Mouse (Mus musculus): Measurements from ENCODE around the gene Calcb. TPM values are rescaled to one million over a fixed set of nuclear protein-coding genes. Genes with fewer than 3 reads are reported as not detected.

Calcb gene
- polyA plus RNA-seq, 1 experiment from 2014 or later: not detected

DNA sequence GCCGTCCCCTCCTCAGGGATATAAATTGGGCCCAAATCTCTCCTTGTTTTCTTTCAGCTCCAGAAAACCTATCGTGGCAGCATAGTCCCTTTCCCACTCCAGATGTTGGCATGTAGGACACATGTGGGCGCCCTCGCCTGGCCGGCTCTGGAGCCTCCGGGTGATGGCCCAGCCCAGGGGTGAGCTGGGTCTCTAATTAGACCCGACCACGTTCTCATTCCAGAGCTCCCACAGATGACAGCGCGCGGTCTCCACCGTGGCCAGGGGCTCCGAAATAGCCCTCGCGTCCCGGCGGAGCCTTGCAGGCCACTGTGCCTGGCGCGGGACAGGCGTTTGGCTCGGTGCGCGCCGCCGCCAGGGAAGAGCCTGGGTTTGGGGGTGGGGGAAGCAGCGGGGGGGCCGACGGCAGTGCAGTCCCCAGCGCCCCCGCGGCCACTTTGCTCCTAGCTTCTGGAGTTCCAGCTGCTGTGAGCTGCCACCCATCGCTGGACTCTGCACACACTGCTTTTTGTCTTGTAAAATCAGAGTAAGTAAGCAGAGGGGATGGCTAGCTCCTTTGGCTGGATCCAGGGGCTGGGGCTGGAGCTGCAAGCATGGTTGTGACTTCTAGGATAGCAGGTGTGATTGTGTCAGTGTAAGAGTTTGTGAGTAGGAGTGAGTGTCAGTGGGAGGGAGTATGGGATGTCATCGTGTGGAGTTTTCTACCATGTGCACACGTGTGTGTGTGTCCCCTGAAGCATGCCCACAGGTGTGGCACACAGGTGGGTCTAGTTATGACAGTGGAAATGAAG is 27.2 kb downstream of the Calcb start:
- Histone ChIP-seq H3K9ac (replicated peaks; ENCODE audit: low read depth, low read length) (peak overlapping the region; percentile 20), H3K4me2 (ENCODE audit: low read length) (peak overlapping the region; percentile 56), H3K27me3 (replicated peaks; ENCODE audit: control insufficient read depth, insufficient read depth, low read length) (no peaks in the 10 kb centered on the region; the same call in 1 of the 2 replicates), H3K4me1 (replicated peaks; ENCODE audit: control insufficient read depth, insufficient read depth, low read length) (peaks cover 5% of the 10 kb centered on the region), H3K9me3 (ENCODE audit: control insufficient read depth, low read length) (no peaks in the 10 kb centered on the region), H3K4me3 (replicated peaks; ENCODE audit: low read length) (peak overlapping the region; percentile 39), H3K27ac (ENCODE audit: low read length) (no peak overlapping the region), H3K36me3 (ENCODE audit: control insufficient read depth, insufficient read depth) (no peaks in the 10 kb centered on the region)
- WGBS: 6% methylated on average over 34 of the region's 34 CpGs
- no peak for ATAC-seq

DNA sequence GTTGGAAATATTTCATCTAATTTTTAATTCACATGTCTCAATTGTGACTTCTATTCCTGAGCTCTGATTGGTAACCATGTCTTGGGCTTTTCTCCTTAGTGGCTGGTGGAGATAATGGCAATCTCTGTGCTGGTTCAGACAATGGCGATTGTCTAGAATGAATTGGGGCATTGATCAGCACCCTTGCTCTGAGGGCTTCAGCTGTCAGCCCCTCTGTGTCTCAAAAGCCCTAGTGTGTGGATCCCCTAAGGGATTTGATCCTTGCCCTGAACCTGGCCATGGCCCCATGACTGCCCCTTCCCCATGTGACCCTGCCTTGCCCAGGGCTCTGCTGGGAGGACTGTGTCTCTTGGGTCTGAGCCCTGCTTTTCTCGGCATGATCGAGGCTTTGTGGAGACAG is 29.2 kb downstream of the Calcb start:
- no peaks in the 10 kb centered on the region for H3K36me3 ChIP-seq (ENCODE audit: control insufficient read depth, insufficient read depth)
- H3K4me3 ChIP-seq (replicated peaks; ENCODE audit: low read length): no peak overlapping the region
- no peaks in the 10 kb centered on the region; the same call in 1 of the 2 replicates for H3K27me3 ChIP-seq (replicated peaks; ENCODE audit: control insufficient read depth, insufficient read depth, low read length)
- H3K4me2 ChIP-seq (ENCODE audit: low read length): no peak overlapping the region
- ATAC-seq: no peak
- no peak overlapping the region for H3K27ac ChIP-seq (ENCODE audit: low read length)
- WGBS: 56% methylated on average over 3 of the region's 3 CpGs
- peaks cover 5% of the 10 kb centered on the region for H3K4me1 ChIP-seq (replicated peaks; ENCODE audit: control insufficient read depth, insufficient read depth, low read length)
- H3K9me3 ChIP-seq (ENCODE audit: control insufficient read depth, low read length): no peaks in the 10 kb centered on the region
- H3K9ac ChIP-seq (replicated peaks; ENCODE audit: low read depth, low read length): no peak overlapping the region

DNA sequence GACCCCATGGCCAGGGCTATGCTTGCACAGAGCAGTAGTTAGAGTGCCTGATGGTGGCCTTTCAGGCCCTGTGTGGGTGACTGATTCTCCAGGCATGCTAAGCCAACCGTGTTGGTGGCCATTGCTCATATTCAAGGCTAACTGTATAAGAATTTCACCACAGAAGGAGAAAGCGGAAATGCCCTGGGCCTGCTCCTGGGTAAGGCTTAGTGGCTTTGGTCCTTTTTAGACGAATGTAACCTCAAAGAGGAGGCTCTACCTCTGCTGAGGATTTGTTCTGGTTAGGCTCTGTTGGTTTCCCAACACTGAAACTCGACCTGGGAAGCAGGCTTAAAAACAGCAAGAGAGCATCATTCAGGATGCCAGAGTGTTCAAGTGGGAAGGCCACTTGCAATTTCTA is 29.8 kb downstream of the Calcb start:
- no peaks in the 10 kb centered on the region; the same call in 1 of the 2 replicates for H3K27me3 ChIP-seq (replicated peaks; ENCODE audit: control insufficient read depth, insufficient read depth, low read length)
- H3K9ac ChIP-seq (replicated peaks; ENCODE audit: low read depth, low read length): no peak overlapping the region
- no peak overlapping the region for H3K4me2 ChIP-seq (ENCODE audit: low read length)
- H3K4me3 ChIP-seq (replicated peaks; ENCODE audit: low read length): no peak overlapping the region
- no peaks in the 10 kb centered on the region for H3K9me3 ChIP-seq (ENCODE audit: control insufficient read depth, low read length)
- H3K27ac ChIP-seq (ENCODE audit: low read length): no peak overlapping the region
- 66% methylated on average over 4 of the region's 4 CpGs for WGBS
- H3K4me1 ChIP-seq (replicated peaks; ENCODE audit: control insufficient read depth, insufficient read depth, low read length): peaks cover 5% of the 10 kb centered on the region
- no peaks in the 10 kb centered on the region for H3K36me3 ChIP-seq (ENCODE audit: control insufficient read depth, insufficient read depth)
- ATAC-seq: no peak

DNA sequence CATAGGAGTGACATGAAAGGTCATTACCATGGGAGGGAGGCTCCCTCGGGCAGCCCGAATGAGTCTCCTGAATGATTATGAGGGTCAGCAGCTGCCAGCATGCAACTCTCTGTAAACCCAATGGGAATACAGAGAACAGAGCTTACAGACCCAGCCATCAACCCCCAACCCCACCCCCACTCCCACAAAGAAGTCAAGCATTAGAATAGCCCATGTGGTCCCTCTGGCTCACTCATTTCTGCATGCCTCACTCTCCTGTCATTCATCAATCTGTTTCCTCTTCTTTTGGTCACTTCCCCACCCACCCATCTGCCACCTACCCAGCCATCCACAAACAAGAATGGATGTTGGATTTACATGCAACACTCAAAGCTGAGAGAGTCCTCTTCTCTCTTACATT is 35.0 kb downstream of the Calcb start:
- 79% methylated on average over 2 of the region's 2 CpGs for WGBS
- H3K4me1 ChIP-seq (replicated peaks; ENCODE audit: control insufficient read depth, insufficient read depth, low read length): no peaks in the 10 kb centered on the region
- H3K9ac ChIP-seq (replicated peaks; ENCODE audit: low read depth, low read length): no peak overlapping the region
- no peak overlapping the region for H3K4me3 ChIP-seq (replicated peaks; ENCODE audit: low read length)
- H3K27ac ChIP-seq (ENCODE audit: low read length): no peak overlapping the region
- no peak overlapping the region for H3K4me2 ChIP-seq (ENCODE audit: low read length)
- H3K9me3 ChIP-seq (ENCODE audit: control insufficient read depth, low read length): no peaks in the 10 kb centered on the region
- H3K36me3 ChIP-seq (ENCODE audit: control insufficient read depth, insufficient read depth): no peaks in the 10 kb centered on the region
- H3K27me3 ChIP-seq (replicated peaks; ENCODE audit: control insufficient read depth, insufficient read depth, low read length): no peaks in the 10 kb centered on the region
- ATAC-seq: 0 out of 2 replicates have a peak, but pooled peaks have one; percentile 18

DNA sequence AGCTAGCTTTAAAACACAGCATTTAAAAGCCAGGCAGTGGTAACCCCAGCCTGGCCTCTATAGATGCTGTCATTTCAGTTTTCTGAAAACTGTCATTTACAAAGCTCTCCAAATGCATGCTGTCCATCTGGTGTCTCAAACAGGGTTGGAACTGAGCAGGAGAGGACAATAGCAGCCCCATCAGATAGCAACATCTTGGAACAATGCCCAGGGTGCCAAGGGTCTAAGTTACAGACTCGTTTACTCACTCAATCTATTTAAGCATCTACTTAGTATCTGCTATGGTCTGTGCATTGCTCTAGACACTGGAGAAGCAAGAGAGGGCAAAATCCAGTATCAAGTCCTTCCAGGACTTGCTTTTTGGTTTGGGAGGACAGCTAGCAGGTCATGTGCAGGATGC is 35.8 kb downstream of the Calcb start:
- no peak overlapping the region for H3K9ac ChIP-seq (replicated peaks; ENCODE audit: low read depth, low read length)

DNA sequence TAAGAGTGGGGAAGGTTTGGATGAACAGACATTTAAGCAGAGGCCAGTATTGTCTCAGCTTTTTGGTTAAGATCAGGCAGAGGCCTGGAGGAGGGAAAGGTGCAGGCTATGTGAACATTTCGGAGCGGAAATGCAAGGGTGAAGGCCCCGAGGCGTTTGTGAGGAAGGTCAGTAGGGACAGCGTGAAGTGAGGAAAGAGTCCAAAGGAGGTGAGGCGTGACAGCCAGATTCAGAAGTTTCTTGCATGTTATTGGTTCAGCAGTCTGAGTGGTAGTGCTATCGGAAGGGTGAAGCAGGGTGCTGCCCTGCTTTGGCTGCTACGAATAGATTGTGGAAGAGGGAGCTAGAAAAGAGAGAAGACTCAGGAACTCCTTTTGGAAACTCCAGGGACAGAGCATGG is 36.2 kb downstream of the Calcb start:
- Histone ChIP-seq H3K4me1 (replicated peaks; ENCODE audit: control insufficient read depth, insufficient read depth, low read length) (no peaks in the 10 kb centered on the region), H3K9ac (replicated peaks; ENCODE audit: low read depth, low read length) (no peak overlapping the region), H3K4me3 (replicated peaks; ENCODE audit: low read length) (no peak overlapping the region), H3K27ac (ENCODE audit: low read length) (no peak overlapping the region), H3K9me3 (ENCODE audit: control insufficient read depth, low read length) (no peaks in the 10 kb centered on the region), H3K27me3 (replicated peaks; ENCODE audit: control insufficient read depth, insufficient read depth, low read length) (no peaks in the 10 kb centered on the region), H3K4me2 (ENCODE audit: low read length) (no peak overlapping the region), H3K36me3 (ENCODE audit: control insufficient read depth, insufficient read depth) (no peaks in the 10 kb centered on the region)
- no peak for ATAC-seq
- WGBS: 93% methylated on average over 8 of the region's 8 CpGs

More for the DNA sequence above, 35.8 kb downstream of the Calcb start:
- H3K36me3 ChIP-seq (ENCODE audit: control insufficient read depth, insufficient read depth): no peaks in the 10 kb centered on the region
- H3K4me2 ChIP-seq (ENCODE audit: low read length): no peak overlapping the region
- 4% methylated on average over 1 of the region's 1 CpGs for WGBS
- H3K9me3 ChIP-seq (ENCODE audit: control insufficient read depth, low read length): no peaks in the 10 kb centered on the region
- ATAC-seq: no peak
- no peaks in the 10 kb centered on the region for H3K27me3 ChIP-seq (replicated peaks; ENCODE audit: control insufficient read depth, insufficient read depth, low read length)
- H3K27ac ChIP-seq (ENCODE audit: low read length): no peak overlapping the region
- no peaks in the 10 kb centered on the region for H3K4me1 ChIP-seq (replicated peaks; ENCODE audit: control insufficient read depth, insufficient read depth, low read length)
- no peak overlapping the region for H3K4me3 ChIP-seq (replicated peaks; ENCODE audit: low read length)

DNA sequence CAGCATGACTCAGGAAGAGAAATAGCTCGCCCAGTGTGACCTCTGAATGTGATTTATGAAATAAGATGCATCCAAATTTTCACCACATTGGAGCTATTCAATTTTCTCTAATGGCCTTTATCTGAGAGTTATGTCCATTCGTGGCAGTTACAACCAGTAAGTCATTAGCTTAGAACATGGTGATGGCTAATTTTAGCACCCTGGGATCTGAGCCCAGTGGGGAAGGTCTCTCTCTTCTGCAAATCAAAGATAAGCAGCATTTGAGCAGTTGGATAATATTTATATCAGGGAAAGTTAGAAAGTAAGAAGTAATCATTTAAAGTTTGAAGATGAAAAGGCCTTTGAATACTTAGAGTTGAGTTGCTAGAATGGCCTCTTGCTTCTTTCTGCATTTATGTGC is 44.2 kb downstream of the Calcb start:
- H3K4me3 ChIP-seq (replicated peaks; ENCODE audit: low read length): no peak overlapping the region
- no peaks in the 10 kb centered on the region for H3K36me3 ChIP-seq (ENCODE audit: control insufficient read depth, insufficient read depth)
- H3K4me2 ChIP-seq (ENCODE audit: low read length): no peak overlapping the region
- no peaks in the 10 kb centered on the region for H3K9me3 ChIP-seq (ENCODE audit: control insufficient read depth, low read length)
- no peak overlapping the region for H3K9ac ChIP-seq (replicated peaks; ENCODE audit: low read depth, low read length)
- no peaks in the 10 kb centered on the region for H3K27me3 ChIP-seq (replicated peaks; ENCODE audit: control insufficient read depth, insufficient read depth, low read length)
- H3K27ac ChIP-seq (ENCODE audit: low read length): no peak overlapping the region
- WGBS: 75% methylated on average over 2 of the region's 2 CpGs
- H3K4me1 ChIP-seq (replicated peaks; ENCODE audit: control insufficient read depth, insufficient read depth, low read length): no peaks in the 10 kb centered on the region
- no peak for ATAC-seq

DNA sequence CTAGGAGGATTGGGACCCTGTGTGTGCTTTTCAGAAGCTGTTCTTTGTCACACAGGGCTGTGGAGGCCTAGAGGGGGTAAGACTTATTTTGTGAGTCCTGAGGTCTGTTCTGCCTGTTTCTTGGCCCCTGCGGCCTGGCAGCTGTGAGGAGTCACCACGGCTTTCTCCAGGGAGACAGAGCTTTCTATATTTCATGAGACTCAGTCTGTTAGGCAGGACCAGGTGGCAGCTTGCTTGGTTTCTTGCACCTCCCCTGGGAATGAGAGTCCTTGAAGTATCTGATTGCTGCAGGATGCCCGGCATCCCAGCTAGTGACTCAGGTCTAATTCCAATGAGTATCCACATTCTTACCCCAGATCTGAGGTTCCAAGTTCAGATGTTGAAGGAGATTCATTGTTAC is 46.8 kb downstream of the Calcb start:
- Histone ChIP-seq H3K9ac (replicated peaks; ENCODE audit: low read depth, low read length) (no peak overlapping the region), H3K27me3 (replicated peaks; ENCODE audit: control insufficient read depth, insufficient read depth, low read length) (no peaks in the 10 kb centered on the region), H3K4me3 (replicated peaks; ENCODE audit: low read length) (no peak overlapping the region), H3K36me3 (ENCODE audit: control insufficient read depth, insufficient read depth) (no peaks in the 10 kb centered on the region), H3K4me2 (ENCODE audit: low read length) (no peak overlapping the region), H3K4me1 (replicated peaks; ENCODE audit: control insufficient read depth, insufficient read depth, low read length) (no peaks in the 10 kb centered on the region), H3K27ac (ENCODE audit: low read length) (no peak overlapping the region), H3K9me3 (ENCODE audit: control insufficient read depth, low read length) (no peaks in the 10 kb centered on the region)
- ATAC-seq: no peak
- 90% methylated on average over 3 of the region's 3 CpGs for WGBS

DNA sequence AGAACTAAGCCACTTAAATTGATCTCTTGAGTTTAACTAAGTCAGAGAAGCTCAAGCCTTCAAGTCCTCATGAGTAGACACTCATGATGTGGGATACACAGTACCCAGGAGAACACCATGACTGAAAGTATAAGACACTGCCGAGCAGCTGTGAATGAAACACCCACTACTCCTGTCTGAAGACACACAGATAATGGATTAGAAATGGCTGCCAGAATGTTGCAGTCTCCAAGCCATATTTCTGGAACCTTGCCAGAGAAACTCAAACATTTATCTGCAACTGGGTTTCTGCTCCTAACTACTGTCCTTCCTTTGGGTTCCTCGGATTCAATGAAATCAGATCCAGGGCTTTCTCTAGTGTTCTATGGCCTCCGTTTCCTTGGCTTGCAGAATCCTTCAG is 48.1 kb downstream of the Calcb start:
- Histone ChIP-seq H3K36me3 (ENCODE audit: control insufficient read depth, insufficient read depth) (no peaks in the 10 kb centered on the region), H3K27me3 (replicated peaks; ENCODE audit: control insufficient read depth, insufficient read depth, low read length) (no peaks in the 10 kb centered on the region), H3K4me1 (replicated peaks; ENCODE audit: control insufficient read depth, insufficient read depth, low read length) (no peaks in the 10 kb centered on the region), H3K9ac (replicated peaks; ENCODE audit: low read depth, low read length) (no peak overlapping the region), H3K4me3 (replicated peaks; ENCODE audit: low read length) (no peak overlapping the region), H3K4me2 (ENCODE audit: low read length) (no peak overlapping the region), H3K9me3 (ENCODE audit: control insufficient read depth, low read length) (no peaks in the 10 kb centered on the region), H3K27ac (ENCODE audit: low read length) (no peak overlapping the region)
- ATAC-seq: no peak
- WGBS: 92% methylated on average over 3 of the region's 3 CpGs
